Mouse (Mus musculus): ENCODE results near the gene Ahdc1.

The Ahdc1 gene

DNA sequence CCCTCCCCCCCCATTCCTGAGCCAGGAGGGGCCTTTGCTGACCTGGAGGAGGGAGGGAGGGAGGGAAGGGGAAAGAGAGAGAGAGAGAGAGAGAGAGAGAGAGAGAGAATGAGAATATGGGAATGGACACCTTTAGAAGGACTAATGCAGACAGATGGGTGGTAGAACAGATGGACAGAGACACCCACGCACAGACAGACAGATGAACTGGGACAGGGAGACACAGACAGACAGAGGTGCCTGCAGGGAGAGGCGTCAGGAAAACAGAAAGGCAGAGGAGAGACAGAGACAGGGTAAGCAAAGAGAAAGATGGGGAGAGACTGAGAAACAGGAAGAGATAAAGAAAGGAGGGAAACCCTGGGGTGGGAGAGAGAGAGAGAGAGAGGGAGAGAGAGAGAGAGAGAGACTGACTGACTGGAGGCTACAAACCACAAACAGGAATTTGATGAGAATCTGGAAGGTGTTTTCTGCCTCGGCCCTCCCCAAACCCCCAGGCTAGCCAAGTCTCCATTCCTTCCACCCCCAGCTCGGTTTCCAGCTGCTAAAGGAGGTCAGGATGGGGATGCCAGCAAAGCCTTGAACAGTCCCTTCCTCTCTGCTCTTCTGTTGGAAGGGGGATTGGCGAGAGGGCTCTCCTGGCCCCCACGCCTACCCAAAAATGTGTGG lies 6.7 kb downstream of the Ahdc1 start:
- DNase-seq (ENCODE audit: low spot score in 2 of 2), result no peak

DNA sequence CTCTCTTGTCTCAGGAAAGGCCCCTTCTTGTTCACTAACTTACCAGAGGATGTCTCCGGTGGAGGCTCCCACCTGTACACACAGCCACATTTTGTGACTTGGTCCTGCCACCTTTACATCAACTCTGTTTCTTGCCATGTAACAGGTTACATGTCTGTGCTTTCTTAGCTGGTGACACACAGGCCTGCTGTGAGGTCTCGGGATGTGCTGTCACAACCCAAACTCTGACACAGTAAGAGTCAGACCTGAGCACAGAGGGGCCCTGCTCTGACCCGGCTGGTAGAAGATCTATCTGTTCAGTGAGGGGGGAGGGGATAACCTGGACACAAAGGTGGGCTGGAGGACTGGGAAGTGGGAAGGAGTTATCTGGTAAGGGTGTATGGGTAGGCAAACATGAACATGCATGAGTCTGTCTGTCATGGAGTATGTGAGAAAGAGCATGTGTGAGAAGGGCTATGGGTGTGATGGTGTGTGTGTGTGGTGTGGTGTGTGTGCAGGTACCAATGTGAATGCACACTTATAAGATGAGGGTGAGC lies 7.3 kb downstream of the Ahdc1 start:
- DNase-seq (ENCODE audit: low spot score in 2 of 2), result no peak

DNA sequence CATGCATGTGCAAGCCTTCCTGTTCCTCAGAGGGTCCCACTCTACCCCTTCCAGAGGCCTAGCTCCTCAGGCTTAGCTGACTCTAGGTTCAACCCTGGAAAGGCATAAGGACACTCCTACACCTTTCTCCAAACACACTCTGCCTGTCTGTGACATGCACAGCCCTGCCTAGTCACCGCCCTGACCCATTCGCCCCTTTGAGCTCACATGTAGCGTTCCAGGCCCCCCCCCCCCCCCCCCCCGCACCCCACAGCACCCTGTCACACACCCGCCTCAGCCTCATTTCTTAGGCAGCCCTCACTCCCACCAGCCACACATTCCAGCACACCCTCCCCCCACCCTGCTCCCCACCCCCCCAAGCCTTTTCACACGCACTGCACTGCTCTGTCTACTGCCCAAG lies 9.7 kb downstream of the Ahdc1 start:
- no peak for DNase-seq (ENCODE audit: low spot score in 2 of 2)

DNA sequence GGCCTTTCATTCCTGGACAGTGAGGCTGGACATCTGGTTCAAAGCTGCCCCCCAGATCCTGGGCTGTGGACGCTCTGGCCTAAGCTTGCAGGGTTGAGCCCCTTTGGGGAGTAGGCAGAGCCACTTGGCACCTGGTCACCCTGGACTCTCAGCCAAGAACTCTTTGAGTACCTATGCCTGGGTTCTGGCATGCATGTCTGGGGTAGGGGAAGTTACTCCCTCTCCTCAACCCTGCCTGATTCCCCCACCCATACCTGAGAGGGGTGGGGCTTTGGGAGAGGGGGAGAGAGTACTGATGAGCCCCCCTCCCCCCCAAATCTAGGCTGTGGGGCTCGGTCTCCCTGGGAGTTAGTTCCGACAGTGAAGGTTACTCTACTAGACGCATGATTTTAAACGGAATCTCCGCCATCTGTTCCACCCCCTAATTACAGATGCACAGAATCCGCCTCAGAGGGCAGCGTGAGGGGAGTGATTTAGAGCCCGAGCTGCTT lies 10.2 kb downstream of the Ahdc1 start:
- no peak for DNase-seq (ENCODE audit: low spot score in 2 of 2)

DNA sequence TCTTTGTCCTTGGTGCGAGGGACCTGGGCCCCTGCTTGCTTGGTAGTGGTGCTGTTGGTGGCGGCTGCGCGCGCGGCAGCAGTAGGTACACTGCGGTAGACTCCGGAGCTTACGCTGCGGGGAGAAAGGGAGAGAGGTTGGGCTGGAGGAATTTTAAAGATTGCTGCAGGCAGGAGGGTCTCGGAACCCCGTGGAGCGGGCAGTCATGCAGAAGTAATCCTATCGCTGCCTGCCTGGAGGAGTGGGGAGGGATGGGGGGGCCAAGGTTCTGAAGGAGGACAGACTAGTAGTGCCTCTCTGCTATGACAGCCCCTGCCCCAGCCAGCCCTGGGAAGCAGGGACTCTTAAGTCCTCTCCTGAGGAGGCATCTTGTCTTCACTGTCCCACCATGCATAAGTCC lies 11.2 kb downstream of the Ahdc1 start:
- DNase-seq (ENCODE audit: low spot score in 2 of 2), result no peak

DNA sequence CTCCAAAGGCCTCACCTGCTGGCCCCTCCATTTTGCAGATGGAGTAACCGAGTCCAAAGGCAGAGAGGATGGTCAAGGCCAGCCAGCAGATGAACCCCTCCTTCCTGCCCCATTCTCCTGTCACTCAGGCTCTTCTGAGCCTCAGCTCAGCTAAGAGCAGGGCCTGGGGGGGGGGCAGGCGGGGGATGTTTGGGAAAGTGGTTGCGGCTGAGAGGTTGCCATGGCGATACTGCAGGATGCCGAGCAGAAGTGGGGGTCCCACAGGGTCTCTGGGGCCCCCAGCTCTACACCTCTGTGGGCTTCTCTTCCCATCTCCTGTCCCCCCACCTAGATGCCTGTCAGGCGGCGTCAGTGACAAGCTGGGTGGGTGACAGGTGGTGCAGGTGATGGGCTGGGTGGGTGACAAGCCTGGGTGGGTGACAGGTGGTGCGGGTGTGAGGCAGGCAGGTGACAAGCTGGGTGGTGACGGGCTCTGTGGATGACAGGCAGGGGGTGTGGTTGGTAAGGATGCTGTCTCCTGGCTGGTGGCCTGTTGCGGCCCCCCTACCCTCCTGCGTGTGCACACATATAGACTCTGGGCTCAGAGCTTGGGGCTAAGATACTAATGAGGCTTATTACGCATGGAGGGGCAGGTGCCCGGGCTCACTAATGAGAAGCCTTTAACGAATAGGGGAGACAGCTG lies 12.0 kb downstream of the Ahdc1 start:
- no peak for DNase-seq (ENCODE audit: low spot score in 2 of 2)

DNA sequence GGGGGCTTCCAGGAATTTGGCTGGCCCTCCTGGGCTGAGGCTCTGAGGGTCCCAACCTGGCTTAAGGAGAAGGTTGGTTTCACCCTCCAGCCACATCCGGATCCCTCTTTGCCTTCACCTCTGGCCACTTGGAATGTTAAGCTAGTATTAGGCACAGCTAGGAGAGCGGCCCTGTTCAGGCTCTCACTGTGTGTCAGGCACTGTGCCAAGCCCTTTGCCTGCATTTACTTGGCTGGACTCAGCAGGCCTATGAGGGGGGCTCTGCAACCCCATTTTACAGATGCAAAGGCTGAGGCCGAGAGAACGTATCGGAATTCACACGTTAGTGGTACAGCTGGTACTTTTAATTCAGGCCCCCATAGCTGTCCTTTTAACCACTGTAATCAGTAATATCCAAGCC lies 12.6 kb downstream of the Ahdc1 start:
- DNase-seq (ENCODE audit: low spot score in 2 of 2), result no peak

DNA sequence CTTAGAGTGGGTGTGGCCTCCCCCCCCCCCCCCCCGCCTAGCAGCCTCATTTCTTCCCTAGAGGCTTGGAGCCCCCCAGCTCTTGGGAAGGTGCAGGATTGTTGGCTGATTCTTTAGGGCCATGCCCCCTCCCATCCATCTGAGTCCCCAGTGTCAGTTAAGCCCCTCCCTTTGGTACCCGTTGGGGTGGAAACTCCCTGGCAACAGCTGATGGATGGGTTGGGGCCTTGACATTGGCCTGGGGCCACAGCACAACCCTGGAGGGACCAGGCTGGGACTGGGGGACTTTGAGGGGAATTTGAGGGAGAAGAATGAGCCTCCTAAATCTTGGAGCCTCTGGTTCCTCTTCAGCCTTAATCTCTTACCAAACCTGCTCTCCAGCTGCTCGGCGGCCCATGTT lies 13.3 kb downstream of the Ahdc1 start:
- no peak for DNase-seq (ENCODE audit: low spot score in 2 of 2)

DNA sequence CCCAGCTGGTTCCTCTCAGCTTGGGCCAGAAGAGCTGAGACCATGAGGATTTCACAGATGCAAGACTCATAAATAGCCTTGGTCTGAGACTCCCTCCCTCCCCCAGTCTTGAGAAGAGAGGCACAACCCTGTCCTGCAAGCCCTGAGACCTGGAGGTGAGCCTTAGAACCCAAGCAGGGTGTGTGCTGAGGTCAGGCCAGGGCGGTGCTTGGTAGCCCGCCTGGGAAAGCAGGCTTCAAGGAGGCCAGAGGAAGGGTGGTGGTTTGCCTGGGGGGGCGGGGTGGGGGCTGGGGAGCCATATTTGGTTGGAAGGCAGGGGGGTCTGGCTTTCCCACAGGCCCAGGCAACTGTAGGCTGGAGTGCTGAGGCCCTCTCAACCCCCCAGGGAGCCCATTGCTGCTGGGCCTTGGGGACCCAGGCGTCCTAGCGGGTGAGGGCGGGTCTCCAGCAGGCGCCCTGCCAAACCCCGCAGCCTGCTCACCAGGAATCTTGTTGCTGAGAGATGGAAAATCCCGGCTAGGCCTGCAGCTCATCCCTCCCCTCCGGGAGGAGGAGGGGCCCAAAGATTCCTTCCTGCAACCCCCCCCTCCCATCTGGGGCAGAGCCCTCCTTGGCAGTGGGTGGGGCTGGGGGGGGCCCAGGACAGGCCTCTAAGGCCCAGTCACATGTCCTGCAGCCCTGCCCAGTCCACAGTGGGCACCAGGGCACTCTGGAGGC lies 14.1 kb downstream of the Ahdc1 start:
- DNase-seq (ENCODE audit: low spot score in 2 of 2), result no peak

DNA sequence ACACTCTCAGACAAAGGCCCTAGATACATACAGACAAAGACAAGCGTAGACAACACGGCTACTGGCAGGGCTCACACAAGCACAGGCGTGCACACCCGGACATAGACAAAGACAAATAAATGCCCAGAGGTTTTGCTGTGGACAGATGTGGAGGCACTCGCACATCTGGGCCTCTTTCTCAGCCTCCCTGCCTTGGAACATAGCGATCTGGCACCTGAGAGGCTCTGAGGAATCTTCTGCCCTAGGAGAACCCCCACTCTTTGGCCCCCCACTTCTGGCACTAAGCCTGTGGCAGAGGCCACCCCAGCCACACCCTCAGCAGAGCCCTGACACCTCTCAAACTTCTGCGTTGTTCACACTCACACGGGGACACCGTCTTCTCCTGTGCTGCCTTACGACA lies 15.2 kb downstream of the Ahdc1 start:
- DNase-seq (ENCODE audit: low spot score in 2 of 2), result no peak

DNA sequence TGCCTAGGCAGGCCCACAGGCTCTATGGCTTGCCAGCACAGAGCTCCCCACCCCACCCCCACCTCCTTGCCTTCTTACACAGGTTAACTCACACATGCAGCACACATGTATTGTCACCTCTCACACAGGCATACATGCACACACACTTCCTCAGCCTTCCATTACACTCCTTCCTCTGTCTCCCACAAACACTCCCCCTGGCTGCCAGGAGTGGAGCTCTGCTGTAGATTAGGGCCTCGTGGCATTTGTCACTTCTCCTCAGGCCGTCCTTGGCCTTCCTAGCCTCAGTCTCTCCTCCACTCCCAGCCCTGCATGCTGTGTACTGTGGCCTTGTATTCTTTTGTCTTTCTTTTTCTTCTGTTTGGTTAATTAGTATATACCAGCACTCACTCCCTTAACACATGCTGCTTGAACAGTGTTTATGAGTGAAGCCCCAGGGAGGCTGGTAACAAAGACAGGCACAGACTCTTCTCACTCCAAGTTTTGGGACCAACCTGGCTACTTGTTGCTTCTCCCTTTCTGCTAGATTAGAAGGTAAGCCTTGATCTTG lies 15.8 kb downstream of the Ahdc1 start:
- no peak for DNase-seq (ENCODE audit: low spot score in 2 of 2)

DNA sequence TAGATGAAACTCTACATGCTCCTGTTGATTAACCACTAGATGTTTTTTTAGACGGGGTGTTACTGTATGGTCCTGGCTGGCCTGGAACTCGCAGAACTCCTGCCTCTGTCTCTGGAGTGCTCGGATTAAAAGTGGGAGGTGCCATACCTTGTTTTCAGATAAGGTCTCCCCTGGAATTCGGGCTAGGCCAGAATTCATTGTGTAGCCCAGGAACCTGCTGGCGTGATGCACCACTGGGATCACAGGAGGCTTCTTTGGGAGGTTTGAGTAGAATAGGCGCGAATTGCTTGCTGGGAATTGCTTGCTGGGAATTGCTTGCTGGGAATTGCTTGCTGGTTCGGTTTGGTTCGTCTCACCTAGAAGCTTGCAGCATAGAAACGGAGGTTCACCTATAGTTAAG lies 16.7 kb downstream of the Ahdc1 start:
- no peak for DNase-seq (ENCODE audit: low spot score in 2 of 2)

DNA sequence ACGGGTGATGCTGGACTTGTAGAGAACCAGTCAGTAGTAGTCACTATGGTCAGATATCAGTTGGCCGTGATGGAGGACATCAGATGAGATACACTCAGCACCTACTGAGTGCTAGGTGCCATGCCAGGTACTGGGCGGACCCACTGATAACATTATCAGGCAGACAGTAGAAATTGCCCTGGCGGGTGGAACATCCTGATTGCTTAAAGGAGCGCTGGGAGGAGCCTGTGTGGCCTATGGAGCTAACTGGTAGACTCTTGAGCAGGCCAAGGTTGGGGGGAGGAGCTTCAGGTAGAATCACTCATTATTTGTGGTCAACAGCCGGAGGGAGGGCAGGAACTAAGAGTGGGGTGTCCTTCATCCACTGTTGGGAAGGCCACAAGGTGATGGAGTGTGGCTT lies 17.1 kb downstream of the Ahdc1 start:
- no peak for DNase-seq (ENCODE audit: low spot score in 2 of 2)

DNA sequence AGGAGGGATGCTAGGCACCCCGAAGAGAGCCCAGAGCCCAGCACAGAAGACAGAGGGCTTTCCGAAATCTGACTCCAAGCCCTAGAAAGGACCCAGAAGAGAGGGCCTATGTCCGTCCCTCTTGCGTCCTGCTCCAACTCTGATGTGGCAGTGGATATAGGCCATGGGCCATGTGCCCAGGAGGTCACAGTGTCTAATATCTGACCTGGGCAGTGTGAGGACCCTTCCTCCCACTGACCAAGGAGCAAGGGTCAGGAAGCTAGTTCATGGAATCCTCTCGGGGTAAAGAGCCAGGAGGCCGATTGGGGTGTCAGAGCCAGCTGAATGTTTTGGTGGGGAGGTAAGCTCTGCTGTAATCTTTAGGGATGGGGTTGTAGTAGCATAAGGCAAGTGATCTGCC lies 17.8 kb downstream of the Ahdc1 start:
- no peak for DNase-seq (ENCODE audit: low spot score in 2 of 2)

DNA sequence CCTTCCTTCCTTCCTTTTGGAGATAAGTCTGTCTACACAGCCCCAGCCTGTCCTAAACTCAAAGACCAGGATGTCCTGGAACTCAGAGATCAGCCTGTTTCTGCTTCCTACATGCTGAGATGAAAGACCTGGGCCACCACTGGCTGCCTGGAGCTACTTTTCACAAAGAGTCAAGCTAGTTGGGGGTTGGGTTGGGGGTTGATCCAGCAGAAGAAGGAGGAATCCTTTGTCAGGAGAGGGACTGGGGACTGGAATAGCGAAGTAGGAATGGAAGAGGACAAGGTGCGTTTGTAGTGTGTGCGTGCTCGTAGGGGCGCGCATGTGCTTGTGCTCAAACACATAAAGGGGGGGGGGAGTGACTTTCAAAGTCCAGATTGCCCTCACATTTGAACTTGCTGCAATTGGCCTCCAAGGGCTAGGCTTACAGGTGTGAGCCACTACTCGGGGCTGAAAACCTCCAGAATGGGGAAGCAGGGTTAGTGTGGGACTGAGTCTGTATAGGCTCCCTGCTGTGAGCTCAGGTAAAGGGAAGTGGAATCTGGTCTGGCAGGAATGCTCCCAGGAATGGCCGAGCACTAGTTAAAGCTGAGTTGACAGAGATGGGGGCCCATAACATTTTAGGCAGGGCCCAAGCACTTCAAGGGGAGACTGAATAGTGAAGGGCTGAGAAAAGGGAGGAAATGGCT lies 21.5 kb downstream of the Ahdc1 start:
- no peak for DNase-seq (ENCODE audit: low spot score in 2 of 2)

DNA sequence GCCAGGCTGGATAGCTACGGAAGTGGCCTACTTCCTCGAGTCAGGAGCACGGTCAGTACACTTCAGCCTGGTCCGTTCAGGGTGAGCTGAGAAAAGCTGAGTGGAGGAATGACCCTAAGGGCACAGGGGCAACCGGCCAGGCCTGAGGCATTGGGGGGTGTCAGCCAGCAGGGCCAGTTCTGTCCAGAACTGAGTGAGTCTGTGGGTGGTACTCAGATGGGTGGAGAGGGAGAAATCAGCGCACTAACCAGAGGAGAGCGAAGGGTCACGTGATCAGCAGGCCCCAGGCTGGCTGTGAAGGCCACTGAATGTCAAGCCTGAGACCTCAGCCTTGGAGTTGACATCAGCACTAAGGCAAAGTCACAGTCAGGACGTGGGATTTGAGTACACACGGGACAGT lies 23.4 kb downstream of the Ahdc1 start:
- no peak for DNase-seq (ENCODE audit: low spot score in 2 of 2)

DNA sequence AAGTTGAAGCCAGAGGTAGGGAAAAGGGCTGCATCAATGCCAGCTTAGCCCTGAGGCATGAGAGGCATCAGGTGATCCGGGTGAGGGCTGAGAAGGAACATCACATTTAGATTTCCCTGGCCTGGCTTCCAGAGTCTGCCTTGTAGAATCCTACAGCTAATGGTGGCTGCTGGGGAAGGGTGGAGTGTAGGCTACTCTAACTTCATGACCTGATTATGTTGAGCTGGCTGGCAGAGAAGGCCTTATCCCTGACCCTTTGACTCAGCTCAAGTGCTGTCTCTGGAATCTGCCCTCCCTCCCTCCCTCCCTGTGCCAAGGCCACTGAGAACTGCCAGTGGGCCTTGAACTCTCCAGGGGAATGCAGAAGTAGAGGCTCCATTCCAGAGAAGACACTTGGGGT lies 24.4 kb downstream of the Ahdc1 start:
- DNase-seq (ENCODE audit: low spot score in 2 of 2), result no peak

DNA sequence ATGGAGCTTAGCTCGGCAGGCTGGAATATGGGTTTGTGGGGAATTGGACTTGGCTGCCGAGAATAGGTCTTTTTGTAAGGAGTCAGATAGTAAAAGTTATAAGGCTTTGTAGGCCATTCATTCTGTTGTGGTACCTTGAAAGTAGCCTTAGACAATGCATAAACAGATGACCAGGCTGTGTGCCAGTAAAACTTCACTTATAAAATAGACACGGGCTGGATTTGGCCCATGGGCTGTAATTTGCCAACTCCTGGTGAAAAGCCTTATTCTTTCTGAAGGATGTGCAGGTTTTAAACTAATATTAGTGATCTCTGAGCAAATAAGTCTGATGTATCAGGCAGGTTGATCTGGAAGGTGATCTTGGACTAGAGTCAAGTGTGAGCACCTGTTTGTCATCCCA lies 24.9 kb downstream of the Ahdc1 start:
- no peak for DNase-seq (ENCODE audit: low spot score in 2 of 2)

DNA sequence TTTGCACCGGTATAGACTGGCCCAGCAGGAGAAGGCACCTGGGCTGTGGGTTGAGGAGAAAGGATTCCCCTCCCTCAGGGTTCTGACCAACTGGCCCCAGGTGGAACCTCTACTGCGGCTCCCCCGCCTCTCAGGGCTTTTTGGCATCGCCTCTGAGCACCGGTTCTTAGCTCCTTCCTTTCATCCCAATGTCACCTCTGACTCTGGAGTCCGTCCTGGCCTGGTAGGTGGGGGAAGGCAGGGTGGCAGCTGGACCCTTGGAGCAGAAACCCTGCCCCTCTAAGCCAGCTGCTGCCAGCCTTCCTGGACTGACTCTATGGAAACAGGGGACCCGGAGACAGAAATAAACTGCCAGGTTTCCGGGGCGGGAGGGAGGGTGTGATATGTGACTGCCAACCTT lies 26.2 kb downstream of the Ahdc1 start:
- DNase-seq (ENCODE audit: low spot score in 2 of 2), result no peak

DNA sequence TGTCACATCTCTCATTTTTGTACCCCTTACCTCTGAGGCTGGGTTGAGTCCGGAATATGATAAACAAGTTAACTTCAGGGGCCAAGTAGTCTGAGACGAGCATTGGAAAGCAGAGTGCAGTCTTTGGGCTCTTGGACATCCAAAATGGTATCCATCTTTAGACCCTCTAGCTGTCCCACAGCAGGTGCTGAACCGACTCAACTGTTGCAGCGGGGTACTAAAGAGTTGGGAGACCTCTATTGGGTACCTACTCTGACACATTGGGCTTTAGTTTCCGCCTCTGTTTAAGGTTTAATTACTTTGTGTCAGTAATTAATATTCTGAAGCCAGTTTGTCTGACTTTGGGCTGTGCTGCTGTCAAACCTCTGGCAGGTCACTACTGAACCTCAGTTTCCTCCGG lies 26.7 kb downstream of the Ahdc1 start:
- no peak for DNase-seq (ENCODE audit: low spot score in 2 of 2)

DNA sequence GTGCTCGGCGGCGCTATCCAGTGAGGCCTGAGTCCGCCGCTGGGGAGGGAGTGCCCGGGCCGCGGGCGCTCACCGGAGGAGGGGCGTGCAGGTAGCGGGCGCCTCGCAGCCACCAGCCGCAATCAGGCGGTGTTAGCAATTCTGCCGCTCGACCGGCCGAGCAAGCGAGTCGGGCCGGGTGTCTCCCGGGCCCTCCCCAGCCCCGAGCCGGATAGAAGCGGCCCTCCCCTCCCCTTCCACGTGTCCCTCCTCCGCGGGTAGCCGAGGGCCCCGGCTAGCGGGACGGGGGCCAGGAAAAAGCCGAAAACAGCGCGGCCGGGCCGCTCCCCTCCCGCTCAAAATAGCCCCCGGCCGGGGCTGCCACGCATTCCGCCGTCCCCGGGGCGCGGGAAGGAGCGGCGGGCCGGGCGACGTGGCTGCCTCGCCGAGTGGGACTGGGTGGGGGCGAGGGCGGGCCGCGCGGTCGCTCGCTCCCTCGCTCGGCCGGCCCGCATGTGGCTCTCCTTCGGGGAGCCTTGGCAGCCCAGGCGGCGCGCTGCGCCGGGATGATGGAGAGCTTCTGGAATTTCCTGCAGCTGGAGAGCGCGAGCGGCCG lies 27.6 kb downstream of the Ahdc1 start:
- DNase-seq (ENCODE audit: low spot score in 2 of 2), result peak in 1 of 2 experiments; percentile 43
